Mouse (Mus musculus) megakaryocyte, embryonic 14.5 days (primary cell): ENCODE measurements around the gene Tmem273.

ENCODE experiments used
- FLI1 ChIP-seq: IDR thresholded peaks from 2 replicates; pipeline ENCODE4 v1.6.1; 2012; ENCODE audit warnings: low read length, inconsistent platforms, mixed read lengths
- GATA1 ChIP-seq: IDR thresholded peaks from 3 replicates; pipeline ENCODE4 v1.6.1; 2012; ENCODE audit warnings: mixed read lengths, low read length, inconsistent platforms, borderline replicate concordance

DNA sequence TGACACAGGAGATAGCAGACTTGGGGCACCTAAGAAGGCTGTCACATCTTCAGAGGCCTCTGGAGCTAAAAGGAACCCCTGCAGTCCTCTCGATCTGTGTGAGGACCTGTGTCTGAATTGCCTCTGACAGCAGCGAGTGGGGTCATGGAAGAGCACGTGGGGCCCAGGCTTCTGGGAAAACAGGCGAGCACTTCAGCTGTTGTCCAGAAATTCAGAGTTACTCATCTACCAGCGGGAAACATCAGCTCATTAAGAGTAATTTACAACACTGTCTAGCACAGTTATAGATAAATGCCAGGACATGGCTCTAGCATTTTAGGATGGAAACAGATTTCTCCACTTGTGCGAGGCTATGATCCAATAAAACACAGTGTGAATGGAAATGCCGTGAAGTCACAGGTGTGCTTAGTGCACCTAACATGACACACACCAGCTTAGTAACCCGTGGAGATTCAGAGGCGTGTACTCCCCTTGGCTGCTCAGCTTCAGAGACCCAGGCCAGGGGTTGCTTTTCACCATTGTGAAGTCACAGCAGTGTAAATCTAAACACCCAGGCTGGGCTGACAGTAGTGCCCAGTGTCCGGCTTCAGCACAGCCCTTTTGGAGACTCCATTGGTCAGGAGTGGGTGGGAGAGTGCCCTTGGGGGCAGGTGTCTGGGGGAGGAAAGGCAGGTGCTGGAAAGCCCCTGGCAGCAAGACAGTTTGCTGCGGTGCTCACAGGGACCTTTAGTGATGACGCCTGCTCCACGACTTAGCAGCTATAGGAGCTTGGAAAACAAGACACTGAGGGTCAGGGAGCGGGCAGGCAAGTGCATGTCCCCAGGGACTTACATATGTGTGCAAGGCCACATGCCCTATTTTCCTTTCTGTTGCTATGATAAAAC, 38.7 kb downstream of the Tmem273 start:
- TF ChIP-seq GATA1 (no peak), FLI1 (no peak)
